Mouse (Mus musculus): ENCODE measurements at regions not wholly inside any gene's neighbourhood (a gene's known extent, or its start where the extent isn't known, plus 50 kb on each side); places are given as distances from the start of the nearest gene placed in this dataset.

- peak; percentile 27; the same call in 1 of the 2 replicates for TF ChIP-seq CTCF (IDR thresholded peaks at IDR 0.05; ENCODE audit: insufficient read depth, low read length)
- peak; percentile 85; the same call in 1 of the 2 replicates for TF ChIP-seq POLR2A (IDR thresholded peaks at IDR 0.05; ENCODE audit: borderline replicate concordance, extremely low read depth, low read depth, low read length)
These were observed 261.6 kb upstream of the Nfe2l3 start for GRCm38 (mm10) chr6:51170871-51171270.

Measured in lung, adult 2 months (tissue).